Mouse (Mus musculus): ENCODE data around the gene Ap5z1. TPM values are rescaled to one million over a fixed set of nuclear protein-coding genes. Genes with fewer than 3 reads are reported as not detected.

Gene Ap5z1
- polyA plus RNA-seq, 1 experiment from 2014 or later = 8.7 TPM

- 86% methylated on average over 11 of the region's 11 CpGs for WGBS
- H3K27ac ChIP-seq (replicated peaks; ENCODE audit: low read depth, low read length) = no peak overlapping the region
- H3K4me2 ChIP-seq (ENCODE audit: low read depth, low read length) = no peak overlapping the region
- no peak overlapping the region for H3K9ac ChIP-seq (ENCODE audit: low read depth, low read length)
- ATAC-seq (ENCODE audit: low read depth) (no peak), DNase-seq (ENCODE audit: low spot score) (no peak)
- H3K4me3 ChIP-seq (ENCODE audit: low read depth, low read length) = no peak overlapping the region
- H3K27me3 ChIP-seq (replicated peaks; ENCODE audit: control insufficient read depth, insufficient read depth, low read length) = no peaks in the 10 kb centered on the region
- peaks cover 26% of the 10 kb centered on the region for H3K36me3 ChIP-seq (ENCODE audit: control insufficient read depth, insufficient read depth, low read length)
- H3K9me3 ChIP-seq (ENCODE audit: control insufficient read depth, low read length) = no peaks in the 10 kb centered on the region
- H3K4me1 ChIP-seq (ENCODE audit: control insufficient read depth, insufficient read depth, low read length) = peaks cover under 1% of the 10 kb centered on the region; the same call in 1 of the 2 replicates
Observed at GRCm38 (mm10) chr5:142469796-142470195, 6.1 kb downstream of the Ap5z1 start.

DNA sequence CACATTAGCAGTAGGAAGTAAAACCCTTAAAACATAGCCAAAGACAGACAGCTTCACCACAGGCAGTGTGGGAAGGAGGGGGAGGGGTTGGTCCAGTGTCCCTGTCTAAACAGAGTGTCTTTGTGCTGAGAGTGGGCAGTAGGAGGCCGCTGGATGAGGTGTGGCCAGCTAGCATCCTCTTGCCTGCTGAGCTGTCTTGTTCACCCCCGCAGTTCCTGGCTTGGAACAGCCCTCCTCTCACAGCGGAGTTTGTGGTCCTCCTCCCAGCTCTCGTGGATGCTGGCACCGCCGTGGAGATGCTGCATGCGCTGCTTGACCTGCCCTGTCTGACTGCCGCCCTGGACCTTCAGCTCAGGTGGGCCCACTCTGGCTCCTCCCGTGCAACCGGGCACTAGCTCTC, 10.0 kb downstream of the Ap5z1 start:
- Histone ChIP-seq H3K4me3 (ENCODE audit: low read depth, low read length) (no peak overlapping the region), H3K36me3 (ENCODE audit: control insufficient read depth, insufficient read depth, low read length) (peaks cover 14% of the 10 kb centered on the region), H3K9ac (ENCODE audit: low read depth, low read length) (no peak overlapping the region), H3K27me3 (replicated peaks; ENCODE audit: control insufficient read depth, insufficient read depth, low read length) (no peaks in the 10 kb centered on the region), H3K9me3 (ENCODE audit: control insufficient read depth, low read length) (no peaks in the 10 kb centered on the region), H3K4me1 (ENCODE audit: control insufficient read depth, insufficient read depth, low read length) (no peaks in the 10 kb centered on the region), H3K27ac (replicated peaks; ENCODE audit: low read depth, low read length) (no peak overlapping the region), H3K4me2 (ENCODE audit: low read depth, low read length) (no peak overlapping the region)
- ATAC-seq (ENCODE audit: low read depth) (no peak), DNase-seq (ENCODE audit: low spot score) (peak; percentile 17)
- 33% methylated on average over 9 of the region's 10 CpGs for WGBS

DNA sequence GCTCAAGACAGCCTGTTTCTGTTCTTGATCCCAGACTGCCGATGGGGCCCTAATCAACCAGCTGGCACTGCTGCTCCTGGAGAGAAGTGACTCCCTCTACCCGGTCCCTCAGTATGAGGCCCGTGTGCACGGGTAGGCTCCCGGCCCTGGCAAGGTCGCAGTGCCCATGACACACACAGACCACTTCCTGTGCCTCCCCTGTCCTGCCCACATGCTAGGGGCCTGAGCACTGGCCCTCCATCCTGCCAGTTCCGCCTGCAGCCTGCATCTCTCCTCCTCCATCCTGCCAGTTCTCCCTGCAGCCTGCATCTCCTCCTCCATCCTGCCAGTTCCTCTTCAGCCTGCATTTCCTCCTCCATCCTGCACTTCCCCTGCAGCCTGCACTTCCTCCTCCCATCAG, 11.9 kb downstream of the Ap5z1 start:
- no peak overlapping the region for H3K9ac ChIP-seq (ENCODE audit: low read depth, low read length)
- H3K4me3 ChIP-seq (ENCODE audit: low read depth, low read length) = no peak overlapping the region
- H3K36me3 ChIP-seq (ENCODE audit: control insufficient read depth, insufficient read depth, low read length) = no peaks in the 10 kb centered on the region; the same call in 1 of the 2 replicates
- DNase-seq (ENCODE audit: low spot score) (no peak), ATAC-seq (ENCODE audit: low read depth) (no peak)
- no peaks in the 10 kb centered on the region for H3K9me3 ChIP-seq (ENCODE audit: control insufficient read depth, low read length)
- no peaks in the 10 kb centered on the region for H3K27me3 ChIP-seq (replicated peaks; ENCODE audit: control insufficient read depth, insufficient read depth, low read length)
- 67% methylated on average over 1 of the region's 7 CpGs for WGBS
- no peak overlapping the region for H3K4me2 ChIP-seq (ENCODE audit: low read depth, low read length)
- H3K27ac ChIP-seq (replicated peaks; ENCODE audit: low read depth, low read length) = no peak overlapping the region
- peaks cover 5% of the 10 kb centered on the region for H3K4me1 ChIP-seq (ENCODE audit: control insufficient read depth, insufficient read depth, low read length)

DNA sequence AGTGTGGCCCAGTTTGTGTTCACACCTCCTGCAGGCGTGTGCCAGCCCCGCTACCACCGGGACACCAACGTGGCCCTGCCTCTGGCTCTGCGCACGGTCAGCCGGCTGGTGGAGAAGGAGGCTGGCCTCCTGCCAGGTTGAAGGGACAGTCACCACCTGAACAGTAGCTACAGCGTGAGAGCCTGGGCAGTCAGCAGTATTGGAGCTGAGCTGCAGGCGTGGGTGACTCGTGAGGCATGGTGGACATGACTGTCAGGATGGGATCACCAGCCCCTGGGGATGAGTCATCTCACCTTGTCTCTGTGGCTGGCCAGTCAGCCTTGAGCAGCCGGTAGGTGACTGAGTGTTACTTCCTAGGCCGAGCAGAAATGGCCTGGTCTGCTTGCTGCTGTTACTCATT, 13.6 kb downstream of the Ap5z1 start:
- Histone ChIP-seq H3K36me3 (ENCODE audit: control insufficient read depth, insufficient read depth, low read length) (no peaks in the 10 kb centered on the region; the same call in 1 of the 2 replicates), H3K4me3 (ENCODE audit: low read depth, low read length) (no peak overlapping the region), H3K27ac (replicated peaks; ENCODE audit: low read depth, low read length) (no peak overlapping the region), H3K27me3 (replicated peaks; ENCODE audit: control insufficient read depth, insufficient read depth, low read length) (no peaks in the 10 kb centered on the region), H3K4me1 (ENCODE audit: control insufficient read depth, insufficient read depth, low read length) (peaks cover 6% of the 10 kb centered on the region), H3K9ac (ENCODE audit: low read depth, low read length) (no peak overlapping the region), H3K9me3 (ENCODE audit: control insufficient read depth, low read length) (no peaks in the 10 kb centered on the region), H3K4me2 (ENCODE audit: low read depth, low read length) (no peak overlapping the region)
- ATAC-seq (ENCODE audit: low read depth) (no peak), DNase-seq (ENCODE audit: low spot score) (no peak)
- WGBS = 83% methylated on average over 12 of the region's 12 CpGs

DNA sequence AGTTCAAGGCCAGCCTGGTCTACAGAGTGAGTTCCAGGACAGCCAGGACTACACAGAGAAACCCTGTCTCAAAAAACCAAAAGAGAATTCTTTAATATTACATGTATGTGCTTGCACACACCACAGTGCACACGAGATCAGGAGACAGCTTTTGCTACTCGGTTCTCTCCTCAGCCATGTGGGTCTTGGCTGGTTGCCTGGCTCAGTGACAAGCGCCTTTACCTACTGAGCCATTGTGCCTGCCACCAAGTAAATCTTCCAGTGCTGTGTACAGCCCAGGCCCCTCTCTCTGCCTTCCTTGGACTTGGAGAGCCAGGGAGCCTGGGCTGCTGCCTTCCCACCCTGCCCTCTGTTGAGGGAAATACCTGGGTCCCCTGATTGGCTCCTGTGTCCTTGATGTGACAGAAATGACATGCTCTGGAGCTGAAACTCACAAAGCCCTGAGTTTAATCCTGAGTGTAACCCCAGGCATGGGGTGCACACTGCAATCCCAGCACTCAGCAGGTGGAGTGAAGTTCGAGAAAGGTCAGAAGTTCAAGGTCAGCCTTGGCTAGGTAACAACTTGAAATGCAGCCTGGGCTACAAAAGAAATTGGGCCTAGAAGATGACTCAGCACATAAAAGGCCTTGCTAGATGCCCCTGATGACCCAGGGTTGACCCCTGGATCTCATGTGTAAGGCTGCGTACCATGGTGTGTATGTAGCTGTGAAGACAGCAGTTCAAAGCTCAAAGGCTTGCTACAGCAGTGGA, 14.3 kb downstream of the Ap5z1 start:
- peaks cover 6% of the 10 kb centered on the region for H3K4me1 ChIP-seq (ENCODE audit: control insufficient read depth, insufficient read depth, low read length)
- ATAC-seq (ENCODE audit: low read depth) (no peak), DNase-seq (ENCODE audit: low spot score) (no peak)
- 88% methylated on average over 5 of the region's 5 CpGs for WGBS
- H3K4me2 ChIP-seq (ENCODE audit: low read depth, low read length) = no peak overlapping the region
- no peak overlapping the region for H3K27ac ChIP-seq (replicated peaks; ENCODE audit: low read depth, low read length)
- no peaks in the 10 kb centered on the region; the same call in 1 of the 2 replicates for H3K36me3 ChIP-seq (ENCODE audit: control insufficient read depth, insufficient read depth, low read length)
- H3K9ac ChIP-seq (ENCODE audit: low read depth, low read length) = no peak overlapping the region
- H3K27me3 ChIP-seq (replicated peaks; ENCODE audit: control insufficient read depth, insufficient read depth, low read length) = no peaks in the 10 kb centered on the region
- H3K4me3 ChIP-seq (ENCODE audit: low read depth, low read length) = no peak overlapping the region
- no peaks in the 10 kb centered on the region for H3K9me3 ChIP-seq (ENCODE audit: control insufficient read depth, low read length)

DNA sequence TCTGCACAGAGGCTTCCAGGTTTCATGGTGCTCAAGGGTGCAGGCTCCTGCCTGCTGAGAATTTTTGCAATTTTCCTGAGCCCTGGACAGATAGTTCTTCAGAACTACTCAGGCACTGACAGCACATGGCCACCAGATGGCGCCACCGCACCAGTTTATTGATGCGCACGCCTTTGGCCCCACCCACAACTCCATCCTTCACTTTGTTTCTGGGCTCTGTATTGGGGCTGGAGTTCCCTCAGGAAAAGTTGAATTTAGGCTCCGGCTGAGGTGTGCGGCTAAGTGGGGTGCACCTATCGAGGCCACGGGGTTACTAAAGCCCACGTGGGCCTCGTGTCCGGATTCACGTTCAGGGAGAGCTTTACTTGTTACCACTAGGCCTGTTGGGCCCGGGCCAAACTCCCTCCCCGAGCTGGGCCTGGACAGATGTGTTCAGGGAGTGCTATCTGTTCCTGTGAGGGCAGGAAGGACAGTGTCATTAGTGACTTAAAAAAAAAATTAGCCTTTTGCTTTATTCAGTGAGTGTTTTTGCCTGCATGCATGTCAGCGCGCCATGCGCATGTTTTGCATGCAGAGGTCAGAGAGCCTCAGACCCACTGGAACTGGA, 15.2 kb downstream of the Ap5z1 start:
- H3K27ac ChIP-seq (replicated peaks; ENCODE audit: low read depth, low read length) = no peak overlapping the region

DNA sequence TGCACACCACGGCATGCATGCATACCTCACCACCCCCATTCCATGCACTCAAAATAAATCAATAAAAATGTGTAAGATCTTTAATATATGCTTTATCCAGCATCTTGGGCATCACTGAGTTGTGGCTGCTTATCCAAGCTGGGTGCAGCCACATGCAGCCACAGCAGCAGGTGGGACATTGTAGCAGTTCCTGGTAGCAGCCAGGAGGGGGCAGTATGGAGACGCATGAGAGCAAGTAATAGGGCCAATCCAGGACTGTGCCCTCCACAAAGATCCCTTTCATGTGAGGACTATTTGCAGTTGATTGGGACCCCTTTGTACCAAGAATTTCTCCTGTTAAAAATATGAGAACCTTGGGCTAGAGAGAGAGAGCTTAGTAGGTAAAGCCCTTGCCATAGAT, 18.8 kb downstream of the Ap5z1 start:
- Histone ChIP-seq H3K36me3 (ENCODE audit: control insufficient read depth, insufficient read depth, low read length) (no peaks in the 10 kb centered on the region), H3K4me2 (ENCODE audit: low read depth, low read length) (no peak overlapping the region), H3K9ac (ENCODE audit: low read depth, low read length) (no peak overlapping the region), H3K4me3 (ENCODE audit: low read depth, low read length) (no peak overlapping the region), H3K4me1 (ENCODE audit: control insufficient read depth, insufficient read depth, low read length) (peaks cover 6% of the 10 kb centered on the region), H3K9me3 (ENCODE audit: control insufficient read depth, low read length) (no peaks in the 10 kb centered on the region), H3K27me3 (replicated peaks; ENCODE audit: control insufficient read depth, insufficient read depth, low read length) (no peaks in the 10 kb centered on the region), H3K27ac (replicated peaks; ENCODE audit: low read depth, low read length) (no peak overlapping the region)
- WGBS = 69% methylated on average over 2 of the region's 2 CpGs
- DNase-seq (ENCODE audit: low spot score) (no peak), ATAC-seq (ENCODE audit: low read depth) (no peak)

More for the DNA sequence above, 15.2 kb downstream of the Ap5z1 start:
- H3K36me3 ChIP-seq (ENCODE audit: control insufficient read depth, insufficient read depth, low read length) = no peaks in the 10 kb centered on the region; the same call in 1 of the 2 replicates
- H3K4me3 ChIP-seq (ENCODE audit: low read depth, low read length) = no peak overlapping the region
- H3K9me3 ChIP-seq (ENCODE audit: control insufficient read depth, low read length) = no peaks in the 10 kb centered on the region
- WGBS = 30% methylated on average over 17 of the region's 17 CpGs
- H3K9ac ChIP-seq (ENCODE audit: low read depth, low read length) = no peak overlapping the region
- ATAC-seq (ENCODE audit: low read depth) = peak; percentile 77
- no peaks in the 10 kb centered on the region for H3K27me3 ChIP-seq (replicated peaks; ENCODE audit: control insufficient read depth, insufficient read depth, low read length)
- H3K4me1 ChIP-seq (ENCODE audit: control insufficient read depth, insufficient read depth, low read length) = peaks cover 6% of the 10 kb centered on the region
- H3K4me2 ChIP-seq (ENCODE audit: low read depth, low read length) = peak overlapping the region; percentile 44
- peak; percentile 91 for DNase-seq (ENCODE audit: low spot score)

- H3K4me1 ChIP-seq (ENCODE audit: control insufficient read depth, insufficient read depth, low read length) = peaks cover 6% of the 10 kb centered on the region
- WGBS = 95% methylated on average over 5 of the region's 5 CpGs
- H3K27me3 ChIP-seq (replicated peaks; ENCODE audit: control insufficient read depth, insufficient read depth, low read length) = no peaks in the 10 kb centered on the region
- H3K27ac ChIP-seq (replicated peaks; ENCODE audit: low read depth, low read length) = no peak overlapping the region
- no peak overlapping the region for H3K9ac ChIP-seq (ENCODE audit: low read depth, low read length)
- no peaks in the 10 kb centered on the region for H3K36me3 ChIP-seq (ENCODE audit: control insufficient read depth, insufficient read depth, low read length)
- no peaks in the 10 kb centered on the region for H3K9me3 ChIP-seq (ENCODE audit: control insufficient read depth, low read length)
- ATAC-seq (ENCODE audit: low read depth) (no peak), DNase-seq (ENCODE audit: low spot score) (no peak)
- no peak overlapping the region for H3K4me3 ChIP-seq (ENCODE audit: low read depth, low read length)
- H3K4me2 ChIP-seq (ENCODE audit: low read depth, low read length) = no peak overlapping the region
Observed at GRCm38 (mm10) chr5:142483581-142483980, 19.8 kb downstream of the Ap5z1 start.

- ATAC-seq (ENCODE audit: low read depth) (no peak), DNase-seq (ENCODE audit: low spot score) (no peak)
- no peaks in the 10 kb centered on the region for H3K9me3 ChIP-seq (ENCODE audit: control insufficient read depth, low read length)
- no peaks in the 10 kb centered on the region for H3K27me3 ChIP-seq (replicated peaks; ENCODE audit: control insufficient read depth, insufficient read depth, low read length)
- no peak overlapping the region for H3K4me3 ChIP-seq (ENCODE audit: low read depth, low read length)
- WGBS = 58% methylated on average over 8 of the region's 9 CpGs
- H3K4me2 ChIP-seq (ENCODE audit: low read depth, low read length) = no peak overlapping the region
- H3K36me3 ChIP-seq (ENCODE audit: control insufficient read depth, insufficient read depth, low read length) = no peaks in the 10 kb centered on the region
- no peak overlapping the region for H3K27ac ChIP-seq (replicated peaks; ENCODE audit: low read depth, low read length)
- no peak overlapping the region for H3K9ac ChIP-seq (ENCODE audit: low read depth, low read length)
- H3K4me1 ChIP-seq (ENCODE audit: control insufficient read depth, insufficient read depth, low read length) = no peaks in the 10 kb centered on the region
Observed at GRCm38 (mm10) chr5:142486654-142487053, 22.9 kb downstream of the Ap5z1 start.

Data from embryonic facial prominence, embryonic 14.5 days (tissue).